In the genomic region with DNA sequence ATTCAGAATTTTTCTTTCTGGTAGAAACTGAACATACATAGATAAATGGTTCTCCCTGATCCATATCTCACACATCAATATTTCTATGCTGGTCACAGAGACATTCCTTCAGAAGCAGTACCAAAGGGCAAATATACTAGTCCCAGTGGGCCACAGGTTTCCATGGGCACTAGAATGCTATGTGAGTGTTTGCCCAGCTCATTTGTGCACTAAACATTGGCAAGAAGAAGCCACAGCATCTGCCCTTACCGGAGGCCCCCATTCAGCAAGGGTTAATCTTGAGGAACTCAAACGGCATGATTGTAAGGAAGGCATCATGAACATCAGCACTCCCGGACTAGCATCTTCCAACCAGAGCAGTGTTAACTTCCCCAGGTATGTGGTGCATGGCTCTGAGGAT, we compare ENCODE assay signal across 21 mouse cellular contexts. TPM values are rescaled to one million over a fixed set of nuclear protein-coding genes. Genes with fewer than 3 reads are reported as not detected.
A peak's percentile ranks its signal among the peaks of the same experiment; 100 is the strongest.
DNase-seq lines count a peak whose midpoint lies in the region; ATAC-seq and TF ChIP-seq lines count a peak whose summit lies in the region.
"Had no signal": no experiment of that assay in that cellular context is flagged by ENCODE, and none has a peak within 500 bp of the region (broad histone marks: within the 10 kb centered on the region; RNA-seq: fewer than 3 reads in every experiment).

No protein-coding gene starts in this region.

- no peak overlapping the region for H3K4me2 ChIP-seq in forebrain, embryonic 12.5 days
- H3K4me2 ChIP-seq in midbrain, embryonic 11.5 days, result no peak overlapping the region
- no peak overlapping the region for H3K4me2 ChIP-seq in midbrain, embryonic 16.5 days (ENCODE audit: low read length)
- no peak overlapping the region for H3K4me2 ChIP-seq in forebrain, postnatal 0 days (ENCODE audit: low read depth)
- H3K4me2 ChIP-seq in neural tube, embryonic 13.5 days, result no peak overlapping the region
- H3K4me2 ChIP-seq: heart, embryonic 15.5 days; liver, embryonic 15.5 days; stomach, embryonic 15.5 days had no signal

- peak; percentile 28; the same call in 1 of the 2 replicates for ATAC-seq in forebrain, embryonic 12.5 days (ENCODE audit: low FRiP score)
- no peak for ATAC-seq in midbrain, embryonic 11.5 days (ENCODE audit: low FRiP score)
- no peak for ATAC-seq in midbrain, embryonic 16.5 days
- peak; percentile 45; the same call in 1 of the 2 replicates for ATAC-seq in forebrain, postnatal 0 days
- ATAC-seq in neural tube, embryonic 13.5 days (ENCODE audit: low read depth), result peak; percentile 48

- DNase-seq in forebrain, embryonic 10.5 days (ENCODE audit: extremely low spot score, low spot score), result no peak
- DNase-seq in midbrain, embryonic 11.5 days (ENCODE audit: low spot score, missing footprints), result peak; percentile 59
- DNase-seq in forebrain, postnatal 0 days, result no peak
- no peak for DNase-seq in lung, postnatal 36 days
- DNase-seq in right cerebral cortex, postnatal 14 days, result no peak
- DNase-seq: adrenal gland, postnatal 25 days; cerebellum, adult 9-10 months; heart, postnatal 36 days; kidney, adult 2 months; liver; thymus, postnatal 25 days had no signal

- no peak overlapping the region for H3K27ac ChIP-seq in forebrain, embryonic 12.5 days
- no peak overlapping the region for H3K27ac ChIP-seq in forebrain, embryonic 10.5 days
- no peak overlapping the region for H3K27ac ChIP-seq in midbrain, embryonic 11.5 days (ENCODE audit: low read depth, low read length)
- no peak overlapping the region for H3K27ac ChIP-seq in midbrain, embryonic 16.5 days (ENCODE audit: low read length)
- no peak overlapping the region for H3K27ac ChIP-seq in forebrain, postnatal 0 days (ENCODE audit: low read depth, low read length)
- H3K27ac ChIP-seq in neural tube, embryonic 13.5 days (replicated peaks), result peak overlapping the region; percentile 78
- H3K27ac ChIP-seq: heart, embryonic 15.5 days; kidney, postnatal 0 days; limb, embryonic 10.5 days; liver, embryonic 15.5 days; macrophage; stomach, embryonic 15.5 days had no signal

- H3K4me1 ChIP-seq in forebrain, embryonic 12.5 days, result peaks cover 10% of the 10 kb centered on the region
- peaks cover 11% of the 10 kb centered on the region for H3K4me1 ChIP-seq in forebrain, embryonic 10.5 days
- H3K4me1 ChIP-seq in midbrain, embryonic 11.5 days (ENCODE audit: control insufficient read depth, insufficient read depth, low read length), result peaks cover 2% of the 10 kb centered on the region; the same call in 1 of the 2 replicates
- peaks cover 5% of the 10 kb centered on the region; the same call in 1 of the 2 replicates for H3K4me1 ChIP-seq in midbrain, embryonic 16.5 days (ENCODE audit: control insufficient read depth, insufficient read depth, low read length)
- H3K4me1 ChIP-seq in forebrain, postnatal 0 days (ENCODE audit: insufficient read depth), result no peaks in the 10 kb centered on the region
- H3K4me1 ChIP-seq in neural tube, embryonic 13.5 days (replicated peaks), result peaks cover 23% of the 10 kb centered on the region
- H3K4me1 ChIP-seq: heart, embryonic 15.5 days; limb, embryonic 10.5 days; liver, embryonic 15.5 days; stomach, embryonic 15.5 days had no signal

- H3K36me3 ChIP-seq in forebrain, embryonic 12.5 days (replicated peaks), result no peaks in the 10 kb centered on the region
- H3K36me3 ChIP-seq in forebrain, embryonic 10.5 days (replicated peaks), result peaks cover 19% of the 10 kb centered on the region
- no peaks in the 10 kb centered on the region for H3K36me3 ChIP-seq in midbrain, embryonic 11.5 days (ENCODE audit: control insufficient read depth, insufficient read depth, low read length)
- no peaks in the 10 kb centered on the region for H3K36me3 ChIP-seq in midbrain, embryonic 16.5 days (ENCODE audit: control insufficient read depth, insufficient read depth, low read length)
- no peaks in the 10 kb centered on the region for H3K36me3 ChIP-seq in forebrain, postnatal 0 days (ENCODE audit: insufficient read depth)
- H3K36me3 ChIP-seq in neural tube, embryonic 13.5 days, result 0 out of 2 replicates have a peak, but pooled peaks cover 5% of the 10 kb centered on the region
- H3K36me3 ChIP-seq: heart, embryonic 15.5 days; limb, embryonic 10.5 days; liver, embryonic 15.5 days; stomach, embryonic 15.5 days had no signal

- TF ChIP-seq CTCF in forebrain, postnatal 0 days (IDR thresholded peaks at IDR 0.05; ENCODE audit: low read depth), result no peak

- WGBS in forebrain, embryonic 12.5 days, result 64% methylated on average over 3 of the region's 3 CpGs
- 78% methylated on average over 3 of the region's 3 CpGs for WGBS in forebrain, embryonic 10.5 days
- WGBS in midbrain, embryonic 11.5 days, result 60% methylated on average over 3 of the region's 3 CpGs
- WGBS in midbrain, embryonic 16.5 days, result 56% methylated on average over 3 of the region's 3 CpGs
- WGBS in forebrain, postnatal 0 days, result 34% methylated on average over 3 of the region's 3 CpGs
- 57% methylated on average over 3 of the region's 3 CpGs for WGBS in neural tube, embryonic 13.5 days

- H3K9ac ChIP-seq in forebrain, embryonic 12.5 days, result no peak overlapping the region
- no peak overlapping the region for H3K9ac ChIP-seq in midbrain, embryonic 11.5 days (ENCODE audit: low read length)
- no peak overlapping the region for H3K9ac ChIP-seq in midbrain, embryonic 16.5 days (ENCODE audit: low read depth, low read length)
- no peak overlapping the region for H3K9ac ChIP-seq in forebrain, postnatal 0 days
- no peak overlapping the region for H3K9ac ChIP-seq in neural tube, embryonic 13.5 days
- H3K9ac ChIP-seq: heart, embryonic 15.5 days; liver, embryonic 15.5 days; stomach, embryonic 15.5 days had no signal

- no peak overlapping the region for H3K4me3 ChIP-seq in forebrain, embryonic 12.5 days (replicated peaks)
- no peak overlapping the region for H3K4me3 ChIP-seq in forebrain, embryonic 10.5 days
- no peak overlapping the region for H3K4me3 ChIP-seq in midbrain, embryonic 11.5 days (ENCODE audit: low read depth, low read length)
- no peak overlapping the region for H3K4me3 ChIP-seq in midbrain, embryonic 16.5 days (ENCODE audit: low read depth, low read length)
- H3K4me3 ChIP-seq in forebrain, postnatal 0 days (ENCODE audit: low read depth, low read length), result no peak overlapping the region
- no peak overlapping the region for H3K4me3 ChIP-seq in neural tube, embryonic 13.5 days
- H3K4me3 ChIP-seq: heart, embryonic 15.5 days; limb, embryonic 10.5 days; liver, embryonic 15.5 days; myocyte; stomach, embryonic 15.5 days had no signal

- H3K27me3 ChIP-seq in forebrain, embryonic 12.5 days, result no peaks in the 10 kb centered on the region
- no peaks in the 10 kb centered on the region for H3K27me3 ChIP-seq in forebrain, embryonic 10.5 days (ENCODE audit: poor library complexity, severe bottlenecking)
- H3K27me3 ChIP-seq in midbrain, embryonic 11.5 days (ENCODE audit: control insufficient read depth, insufficient read depth, low read length), result no peaks in the 10 kb centered on the region
- H3K27me3 ChIP-seq in midbrain, embryonic 16.5 days (ENCODE audit: control insufficient read depth, insufficient read depth, low read depth, low read length), result no peaks in the 10 kb centered on the region
- H3K27me3 ChIP-seq in forebrain, postnatal 0 days (ENCODE audit: insufficient read depth, low read length), result no peaks in the 10 kb centered on the region
- no peaks in the 10 kb centered on the region for H3K27me3 ChIP-seq in neural tube, embryonic 13.5 days
- H3K27me3 ChIP-seq: heart, embryonic 15.5 days; liver, embryonic 15.5 days; stomach, embryonic 15.5 days had no signal

- H3K9me3 ChIP-seq in forebrain, embryonic 12.5 days, result no peaks in the 10 kb centered on the region
- no peaks in the 10 kb centered on the region for H3K9me3 ChIP-seq in forebrain, embryonic 10.5 days
- H3K9me3 ChIP-seq in midbrain, embryonic 11.5 days (ENCODE audit: control insufficient read depth, low read length), result no peaks in the 10 kb centered on the region
- H3K9me3 ChIP-seq in midbrain, embryonic 16.5 days (replicated peaks; ENCODE audit: control insufficient read depth, low read length, poor library complexity, severe bottlenecking), result no peaks in the 10 kb centered on the region
- no peaks in the 10 kb centered on the region for H3K9me3 ChIP-seq in forebrain, postnatal 0 days (ENCODE audit: low read length)
- H3K9me3 ChIP-seq in neural tube, embryonic 13.5 days, result no peaks in the 10 kb centered on the region
- H3K9me3 ChIP-seq: heart, embryonic 15.5 days; limb, embryonic 10.5 days; liver, embryonic 15.5 days; stomach, embryonic 15.5 days had no signal

RNA-seq across cellular contexts. Expression of a gene that starts 35.9 kb away (rescaled TPM):
- 7.1 and 8.6 TPM in 2 replicates for polyA plus RNA-seq in forebrain, embryonic 12.5 days (2016; fragmentation: Nextera tagmentation; extraction: Ambion mirVana)
- 3.3 and 4.1 TPM in 2 replicates for polyA plus RNA-seq in forebrain, embryonic 10.5 days (2016; fragmentation: Nextera tagmentation; extraction: Ambion mirVana)
- 8.2 and 9.0 TPM in 2 replicates for polyA plus RNA-seq in midbrain, embryonic 11.5 days (2014; fragmentation: Nextera tagmentation; extraction: Ambion mirVana)
- polyA plus RNA-seq in midbrain, embryonic 16.5 days (2015; fragmentation: Nextera tagmentation; extraction: Ambion mirVana), result 7.6 and 8.8 TPM in 2 replicates
- 13.9 and 21.3 TPM in 2 replicates for total RNA-seq in forebrain, postnatal 0 days (2014; rRNA removed)
- 4.3 and 5.9 TPM in 2 replicates for polyA plus RNA-seq in forebrain, postnatal 0 days (2015; fragmentation: Nextera tagmentation; extraction: Ambion mirVana)
- polyA plus RNA-seq in neural tube, embryonic 13.5 days (2015; fragmentation: Nextera tagmentation; extraction: Ambion mirVana), result 8.1 and 8.5 TPM in 2 replicates
- polyA plus RNA-seq: liver, embryonic 15.5 days; macrophage; myocyte had no signal

Comparison
In these comparisons a context has a peak if more than half of its experiments do, and no peak if none do; other contexts are left out.
1. ATAC-seq: peak in forebrain, embryonic 12.5 days (single experiment), forebrain, postnatal 0 days (single experiment) and neural tube, embryonic 13.5 days (single experiment); none in midbrain, embryonic 11.5 days (single experiment) and midbrain, embryonic 16.5 days (single experiment).